Comparison of ENCODE assay signal across 12 mouse cellular contexts in the genomic region with DNA sequence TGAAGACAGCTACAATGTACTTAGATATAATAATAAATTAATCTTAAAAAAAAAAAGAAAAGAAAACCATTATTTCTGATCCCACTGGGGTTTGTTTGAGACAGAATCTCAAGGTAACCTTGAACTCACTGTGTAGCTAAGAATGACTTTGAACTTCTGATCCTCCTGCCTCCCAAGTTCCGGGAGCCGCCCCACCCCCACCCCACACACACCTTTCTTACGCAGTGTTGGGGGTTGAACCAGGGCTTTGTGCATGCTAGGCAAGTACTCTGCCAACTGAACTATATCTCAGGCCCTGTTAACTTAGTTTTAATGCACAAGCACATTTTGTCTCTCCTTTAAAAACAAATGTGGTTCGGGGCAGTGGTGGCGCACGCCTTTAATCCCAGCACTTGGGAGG.
"Had no signal": no experiment of that assay in that cellular context is flagged by ENCODE, and none has a peak within 500 bp of the region (broad histone marks: within the 10 kb centered on the region; RNA-seq: fewer than 3 reads in every experiment).

No protein-coding gene starts in this region.

- DNase-seq: left cerebral cortex, postnatal 4 days; liver; liver, embryonic 13.5 days; liver, postnatal 0 days; lung, adult 18-20 months; lung, adult 2 months; lung, embryonic 14.5 days; lung, postnatal 10 days; lung, postnatal 14 days; lung, postnatal 36 days; lung, postnatal 4 days; midbrain, embryonic 14.5 days had no signal
